Mouse (Mus musculus): ENCODE measurements around the gene Ly6g6e.

Gene Ly6g6e

GRCm38 (mm10) chr17:35101161-35101560 is 24.5 kb downstream of the Ly6g6e start:
- no peak for TF ChIP-seq GATA4 (IDR thresholded peaks at IDR 0.05; ENCODE audit: insufficient replicate concordance, low read length)

DNA sequence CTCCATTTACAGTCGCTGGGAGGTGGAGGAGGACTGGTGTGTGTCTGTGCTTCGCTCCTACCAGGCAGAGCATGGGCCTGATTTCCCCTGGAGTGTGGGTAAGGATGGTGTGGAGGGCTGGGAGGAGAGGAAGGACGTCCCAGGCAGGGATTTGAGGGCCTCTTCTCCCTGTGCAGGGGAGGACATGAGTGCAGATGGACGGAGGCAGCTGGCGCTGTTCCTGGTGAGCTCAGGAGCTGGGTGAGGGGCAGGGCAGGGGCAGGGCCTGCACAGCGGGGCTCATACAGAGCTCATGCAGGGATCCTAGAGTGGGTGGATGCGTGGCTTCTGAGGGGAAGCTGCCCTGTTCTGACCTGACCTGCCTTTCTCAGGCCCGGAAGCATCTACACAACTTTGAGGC is 25.6 kb downstream of the Ly6g6e start:
- TF ChIP-seq GATA4 (IDR thresholded peaks at IDR 0.05; ENCODE audit: insufficient replicate concordance, low read length) = no peak

DNA sequence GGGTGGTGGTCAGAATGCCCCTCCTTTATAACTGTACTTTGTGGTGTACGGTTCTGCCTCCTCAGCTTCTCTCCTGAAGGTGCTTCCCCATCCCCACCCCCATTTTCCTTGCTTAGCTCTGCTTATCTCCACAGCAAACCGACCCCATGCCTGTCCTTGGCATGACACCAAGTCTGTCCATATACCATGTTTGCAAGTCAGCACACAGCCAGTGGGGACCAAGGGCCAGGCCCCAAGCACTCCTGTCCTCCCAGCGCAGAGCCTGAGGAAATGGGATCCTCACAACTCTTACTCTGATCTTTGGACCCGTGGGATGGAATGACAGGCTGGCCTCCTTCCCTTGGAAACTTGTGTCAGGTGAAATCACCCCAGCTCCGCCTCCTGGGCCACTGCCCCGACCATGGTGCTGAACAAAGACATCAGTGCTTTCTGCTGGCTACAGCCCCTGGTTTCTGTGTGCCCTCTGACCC is 26.6 kb downstream of the Ly6g6e start:
- no peak for TF ChIP-seq GATA4 (IDR thresholded peaks at IDR 0.05; ENCODE audit: insufficient replicate concordance, low read length)

DNA sequence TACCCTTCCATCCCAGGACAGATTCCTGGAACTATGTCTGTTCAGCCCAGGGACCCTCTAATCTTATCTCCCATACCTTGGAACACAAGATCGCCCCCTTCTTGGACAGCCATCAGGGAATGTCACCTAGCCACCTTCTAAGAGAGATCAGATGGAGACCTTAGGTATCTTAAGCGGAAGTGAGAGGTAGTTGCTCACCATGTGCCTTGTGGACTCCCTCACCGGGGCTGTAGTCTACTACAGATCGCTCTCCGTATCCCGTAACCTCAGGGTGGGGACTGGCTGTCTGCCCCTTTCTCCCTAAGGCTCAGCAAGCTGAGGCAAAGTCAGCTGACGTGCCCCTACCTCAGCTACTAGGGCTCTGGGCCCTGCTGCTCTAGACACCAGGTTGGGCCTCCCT is 27.4 kb downstream of the Ly6g6e start:
- no peak for TF ChIP-seq GATA4 (IDR thresholded peaks at IDR 0.05; ENCODE audit: insufficient replicate concordance, low read length)

DNA sequence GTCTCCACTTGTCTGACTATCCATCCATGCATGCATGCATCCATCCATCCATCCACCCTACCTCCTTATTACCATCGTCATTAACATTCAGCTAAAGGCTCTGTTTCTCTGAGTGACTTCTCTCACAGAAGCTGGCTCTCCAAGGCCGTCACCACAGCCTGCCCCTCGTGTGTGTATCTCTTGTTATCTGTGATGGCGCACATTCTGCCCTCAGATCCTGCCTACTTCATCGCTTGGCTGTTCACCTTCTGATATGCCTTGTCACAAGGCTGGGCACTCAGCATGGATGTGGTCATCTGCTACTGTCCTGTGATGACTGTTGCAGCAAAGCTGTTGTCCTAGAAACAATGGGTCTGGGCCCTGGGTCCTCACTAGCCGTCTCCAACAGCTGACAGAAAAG is 28.1 kb downstream of the Ly6g6e start:
- no peak for TF ChIP-seq GATA4 (IDR thresholded peaks at IDR 0.05; ENCODE audit: insufficient replicate concordance, low read length)

DNA sequence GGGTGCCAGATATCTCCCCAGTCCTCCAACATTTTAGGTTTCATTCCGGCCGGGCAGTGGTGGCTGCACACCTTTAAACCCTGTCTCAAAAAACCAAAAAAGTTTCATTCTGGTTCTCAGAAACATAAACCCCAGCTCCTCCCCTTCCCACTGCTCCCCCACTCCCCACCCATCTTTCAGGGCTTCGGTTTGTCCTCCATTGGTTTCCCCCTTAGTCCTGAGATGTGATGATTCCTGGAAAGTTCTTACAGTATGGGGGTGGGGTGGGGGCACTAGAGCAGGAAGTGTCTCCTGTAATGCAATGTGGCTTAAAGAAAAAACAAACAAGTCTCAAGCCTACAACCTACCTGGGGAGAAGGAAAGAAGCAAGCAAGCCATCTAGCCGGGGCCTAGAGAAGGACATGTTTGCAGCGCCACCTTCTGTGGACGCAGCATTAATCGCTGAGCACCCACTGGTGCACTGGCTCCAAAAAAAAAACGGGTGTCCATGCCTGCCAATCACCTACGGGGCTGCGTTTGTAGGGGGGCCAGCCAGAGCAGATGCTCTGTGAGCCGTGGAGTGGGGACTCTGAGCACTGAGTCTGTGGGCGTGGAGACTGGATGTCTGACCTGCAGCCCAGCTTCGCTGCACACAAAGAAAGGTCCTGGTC is 29.2 kb downstream of the Ly6g6e start:
- no peak for TF ChIP-seq GATA4 (IDR thresholded peaks at IDR 0.05; ENCODE audit: insufficient replicate concordance, low read length)

DNA sequence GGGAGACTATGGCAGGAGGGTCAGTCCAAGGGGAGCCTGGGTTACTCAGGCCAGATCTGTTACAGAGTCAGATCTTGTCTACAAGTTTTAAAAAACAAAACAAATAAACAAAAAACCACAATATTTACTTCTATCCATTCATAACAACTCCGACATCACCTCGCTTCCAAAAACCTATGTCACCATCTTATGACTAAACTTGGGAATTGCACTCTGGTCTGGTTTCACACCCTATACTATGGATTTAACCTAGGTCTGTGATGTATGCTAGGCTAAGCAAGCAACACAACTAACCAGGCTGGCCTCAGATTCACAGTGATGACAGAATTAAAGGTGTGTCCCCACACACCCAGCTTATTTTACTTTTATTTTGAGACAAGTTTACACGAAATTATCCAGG is 29.8 kb downstream of the Ly6g6e start:
- TF ChIP-seq GATA4 (IDR thresholded peaks at IDR 0.05; ENCODE audit: insufficient replicate concordance, low read length) = no peak

DNA sequence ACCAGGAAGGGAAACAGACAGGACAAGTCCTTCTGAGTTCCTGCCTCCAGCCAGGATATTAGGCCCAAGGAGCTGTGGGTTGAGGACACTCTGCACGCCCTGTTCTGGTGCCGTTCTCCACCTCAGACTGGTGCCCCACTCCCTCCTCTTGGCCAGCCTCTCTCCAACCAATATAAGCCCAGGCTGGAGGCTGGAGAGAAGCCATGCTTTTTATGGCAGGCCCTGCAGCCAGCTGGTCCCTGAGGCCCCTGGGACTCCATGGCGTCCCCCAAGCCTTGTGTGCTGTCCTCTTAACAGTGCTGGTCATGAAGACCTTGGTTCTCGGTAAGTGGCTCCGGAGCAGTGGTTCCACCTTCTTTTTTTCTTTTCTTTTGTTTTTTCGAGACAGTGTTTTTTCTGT is 31.4 kb downstream of the Ly6g6e start, which contains the start of gene Ly6g5c:
Gene Ly6g5c (plus strand): TSS at position 183 of the 400 bp plus-strand sequence.
- no peak for TF ChIP-seq GATA4 (IDR thresholded peaks at IDR 0.05; ENCODE audit: insufficient replicate concordance, low read length)

- TF ChIP-seq GATA4 (IDR thresholded peaks at IDR 0.05; ENCODE audit: insufficient replicate concordance, low read length) = peak; percentile 48; the same call in 1 of the 2 replicates
Observed at GRCm38 (mm10) chr17:35111774-35112173, 35.1 kb downstream of the Ly6g6e start.

- no peak for TF ChIP-seq GATA4 (IDR thresholded peaks at IDR 0.05; ENCODE audit: insufficient replicate concordance, low read length)
Observed at GRCm38 (mm10) chr17:35115046-35116019, 38.6 kb downstream of the Ly6g6e start, which contains the start of gene Ly6g5b. Ly6g5b (minus strand) TSS chr17:35115428.

DNA sequence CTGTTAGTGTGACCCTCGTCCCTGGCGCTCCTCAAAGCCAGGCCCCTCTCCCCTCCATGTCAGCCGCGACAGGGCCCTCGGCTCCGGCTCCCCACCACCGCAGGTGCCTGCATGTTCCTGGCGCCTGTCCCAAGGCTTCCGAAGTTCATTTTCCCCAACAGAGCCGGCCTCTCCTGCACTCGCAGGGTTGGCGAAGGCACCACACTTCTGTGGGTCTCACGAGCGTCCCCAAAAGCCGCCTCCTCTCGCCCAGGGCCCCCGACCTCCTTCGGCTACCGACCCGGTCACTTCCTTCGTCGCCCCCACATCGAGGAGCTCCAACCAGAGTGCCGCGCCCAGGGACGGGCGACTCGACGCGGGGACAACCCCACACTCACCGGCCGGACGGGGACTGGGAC is 44.0 kb downstream of the Ly6g6e start:
- no peak for TF ChIP-seq GATA4 (IDR thresholded peaks at IDR 0.05; ENCODE audit: insufficient replicate concordance, low read length)

GRCm38 (mm10) chr17:35121143-35121799 is 44.6 kb downstream of the Ly6g6e start, which contains the start of gene Gpank1:
Gpank1 (plus strand) TSS chr17:35121455.
- no peak for TF ChIP-seq GATA4 (IDR thresholded peaks at IDR 0.05; ENCODE audit: insufficient replicate concordance, low read length)

DNA sequence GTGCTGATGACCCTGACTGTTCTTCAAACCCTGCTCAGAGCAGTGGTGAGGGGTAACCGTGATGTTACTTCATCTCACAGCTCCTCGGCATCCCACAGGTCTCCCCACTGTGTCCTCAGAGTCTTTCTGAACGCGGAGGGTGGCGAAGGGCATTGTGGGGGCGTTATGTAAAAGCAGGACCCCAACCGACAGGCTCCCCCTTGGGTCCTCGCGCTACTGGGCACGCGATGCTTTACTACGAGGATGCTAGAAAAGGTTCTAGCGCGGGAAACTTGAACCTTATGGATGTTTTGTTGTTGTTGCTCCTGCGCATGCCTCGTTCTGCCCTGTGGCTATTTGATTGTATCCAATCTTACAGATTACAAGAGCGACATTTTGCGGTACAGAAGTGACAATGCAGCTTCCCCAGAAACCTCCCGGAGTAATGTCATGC is 45.2 kb downstream of the Ly6g6e start, which contains the start of gene Csnk2b:
Gene Csnk2b (minus strand): TSS at position 183 of the 433 bp plus-strand sequence.
- no peak for TF ChIP-seq GATA4 (IDR thresholded peaks at IDR 0.05; ENCODE audit: insufficient replicate concordance, low read length)

GRCm38 (mm10) chr17:35125081-35125480 is 48.4 kb downstream of the Ly6g6e start:
- TF ChIP-seq GATA4 (IDR thresholded peaks at IDR 0.05; ENCODE audit: insufficient replicate concordance, low read length) = no peak

- no peak for TF ChIP-seq GATA4 (IDR thresholded peaks at IDR 0.05; ENCODE audit: insufficient replicate concordance, low read length)
Observed at GRCm38 (mm10) chr17:35125578-35125977, 48.9 kb downstream of the Ly6g6e start.

Data from liver, adult (tissue).